Mouse (Mus musculus): ENCODE measurements around the gene 1700092M07Rik. TPM values are rescaled to one million over a fixed set of nuclear protein-coding genes. Genes with fewer than 3 reads are reported as not detected.
A peak's percentile ranks its signal among the peaks of the same experiment; 100 is the strongest.

The 1700092M07Rik gene
- total RNA-seq, 1 experiment, result 8.9 TPM

DNA sequence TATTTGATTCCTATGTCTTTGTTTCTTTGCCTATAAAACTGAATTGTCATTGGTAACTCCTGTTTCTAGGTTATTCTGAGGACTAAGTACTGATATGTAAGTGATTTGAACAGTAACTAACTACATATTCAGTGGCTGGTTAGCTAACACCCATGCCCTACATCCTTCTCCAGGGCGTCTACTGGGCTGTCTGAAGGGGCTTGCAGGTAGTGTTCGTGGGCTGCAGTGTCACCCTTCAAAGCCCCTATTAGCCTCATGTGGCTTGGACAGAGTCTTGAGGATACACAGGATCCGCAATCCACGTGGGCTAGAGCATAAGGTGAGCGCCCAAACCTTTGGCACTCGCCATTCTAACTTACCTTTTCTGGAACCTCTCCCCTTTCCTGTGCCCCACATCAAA lies 872 bp upstream of the 1700092M07Rik start:
- TF ChIP-seq ZNF384 (IDR thresholded peaks at IDR 0.05; ENCODE audit: low read depth, low read length) (no peak), ZC3H11A (IDR thresholded peaks at IDR 0.05; ENCODE audit: borderline replicate concordance, low read depth, low read length) (no peak), CHD2 (IDR thresholded peaks at IDR 0.05; ENCODE audit: low read depth, low read length) (no peak), HCFC1 (IDR thresholded peaks at IDR 0.05; ENCODE audit: borderline replicate concordance, insufficient read depth, low read length) (no peak), MAFK (IDR thresholded peaks at IDR 0.05; ENCODE audit: insufficient read depth, low read depth, low read length) (no peak)
- Histone ChIP-seq H3K9me3 (ENCODE audit: control insufficient read depth, insufficient read depth, low read depth, low read length) (no peaks in the 10 kb centered on the region), H3K9ac (ENCODE audit: insufficient read depth, low read depth, low read length, poor library complexity, severe bottlenecking) (no peak overlapping the region), H3K4me1 (ENCODE audit: control insufficient read depth in 2 of 2, insufficient read depth in 2 of 2, low read length in 2 of 2, poor library complexity in 1 of 2) (no peaks in the 10 kb centered on the region), H3K27ac (ENCODE audit: insufficient read depth, low read depth, low read length, poor library complexity, severe bottlenecking) (no peak overlapping the region), H3K4me3 (ENCODE audit: insufficient read depth in 1 of 2, low read depth in 1 of 2, low read length in 2 of 2, poor library complexity in 1 of 2, severe bottlenecking in 1 of 2) (no peak overlapping the region), H3K36me3 (ENCODE audit: control insufficient read depth, insufficient read depth, low read length, poor library complexity, severe bottlenecking) (peaks cover 27% of the 10 kb centered on the region)
- no peak for DNase-seq (ENCODE audit: low read depth, low spot score)
- in situ Hi-C loops (cut with MboI; ENCODE audit: low sequenced_read_pairs in 2 of 2, unreplicated experiment in 2 of 2), result no loop called here

DNA sequence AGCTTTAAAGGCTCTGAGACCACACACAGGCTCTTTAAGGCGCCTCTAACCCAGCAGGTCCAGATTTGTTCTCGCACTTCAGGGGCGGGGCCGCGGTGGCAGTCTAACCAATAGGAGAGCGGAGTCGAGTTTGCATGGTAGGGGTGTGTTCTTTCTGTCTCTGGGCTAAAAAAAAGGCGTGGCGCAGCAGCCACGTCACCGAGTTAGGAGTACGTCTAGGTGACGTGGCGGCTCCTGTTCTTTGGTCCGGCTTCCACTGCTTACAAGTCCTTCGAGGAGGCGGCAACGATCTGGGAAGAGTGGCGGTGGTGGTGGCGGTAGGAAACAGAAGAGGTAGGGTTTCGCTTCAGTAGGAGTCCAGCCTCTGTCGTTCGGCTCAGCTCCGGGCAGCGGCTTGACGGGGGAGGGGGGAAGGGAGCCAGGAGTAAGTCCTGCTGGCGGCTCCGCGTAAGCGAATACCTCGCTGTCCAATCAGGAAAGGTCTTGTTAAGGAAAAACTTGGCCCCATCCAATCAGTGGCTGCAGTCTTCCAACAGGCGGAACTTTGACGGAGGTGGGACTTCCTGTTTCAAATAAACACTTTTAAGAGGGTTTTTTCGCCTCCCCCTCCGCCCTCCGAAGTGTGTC lies 838 bp downstream of the 1700092M07Rik start, which contains the start of gene Stx5a:
TSS of gene Stx5a (plus strand) at position 171 of the 627 bp plus-strand sequence.
- Histone ChIP-seq H3K9me3 (ENCODE audit: control insufficient read depth, insufficient read depth, low read depth, low read length) (no peaks in the 10 kb centered on the region), H3K4me3 (ENCODE audit: insufficient read depth in 1 of 2, low read depth in 1 of 2, low read length in 2 of 2, poor library complexity in 1 of 2, severe bottlenecking in 1 of 2) (peak within 1 kb of the TSS; percentile 88 to 89), H3K27ac (ENCODE audit: insufficient read depth, low read depth, low read length, poor library complexity, severe bottlenecking) (peak within 1 kb of the TSS; percentile 95), H3K36me3 (ENCODE audit: control insufficient read depth, insufficient read depth, low read length, poor library complexity, severe bottlenecking) (peaks cover 28% of the 10 kb centered on the region), H3K9ac (ENCODE audit: insufficient read depth, low read depth, low read length, poor library complexity, severe bottlenecking) (peak within 1 kb of the TSS; percentile 96), H3K4me1 (ENCODE audit: control insufficient read depth in 2 of 2, insufficient read depth in 2 of 2, low read length in 2 of 2, poor library complexity in 1 of 2) (no peaks in the 10 kb centered on the region)
- peak; percentile 98 for DNase-seq (ENCODE audit: low read depth, low spot score)
- TF ChIP-seq ZNF384 (IDR thresholded peaks at IDR 0.05; ENCODE audit: low read depth, low read length) (0 out of 2 replicates have a peak, but pooled peaks have one; percentile 36), ZC3H11A (IDR thresholded peaks at IDR 0.05; ENCODE audit: borderline replicate concordance, low read depth, low read length) (no peak), CHD2 (IDR thresholded peaks at IDR 0.05; ENCODE audit: low read depth, low read length) (peak; percentile 85)
- in situ Hi-C loops (cut with MboI; ENCODE audit: low sequenced_read_pairs in 2 of 2, unreplicated experiment in 2 of 2), result no loop called here

DNA sequence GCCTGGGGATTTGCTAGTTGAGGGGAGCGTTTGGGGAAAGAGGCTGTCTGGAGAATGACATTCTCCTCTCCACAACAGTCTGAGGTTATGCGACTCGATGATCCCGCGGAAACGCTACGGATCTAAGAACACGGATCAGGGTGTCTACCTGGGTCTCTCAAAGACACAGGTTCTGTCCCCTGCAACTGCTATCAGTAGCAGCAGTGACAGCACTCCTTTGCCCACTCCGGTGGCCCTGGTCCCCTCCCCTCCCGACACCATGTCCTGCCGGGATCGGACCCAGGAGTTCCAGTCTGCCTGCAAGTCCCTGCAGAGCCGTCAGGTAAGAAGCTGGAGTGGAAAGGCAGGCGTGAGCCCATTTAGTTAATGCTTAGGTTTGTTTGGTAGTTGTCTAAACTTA lies 1.7 kb downstream of the 1700092M07Rik start:
- Histone ChIP-seq H3K4me3 (ENCODE audit: insufficient read depth in 1 of 2, low read depth in 1 of 2, low read length in 2 of 2, poor library complexity in 1 of 2, severe bottlenecking in 1 of 2) (peak overlapping the region; percentile 88 to 89), H3K27ac (ENCODE audit: insufficient read depth, low read depth, low read length, poor library complexity, severe bottlenecking) (no peak overlapping the region), H3K9ac (ENCODE audit: insufficient read depth, low read depth, low read length, poor library complexity, severe bottlenecking) (peak overlapping the region; percentile 81), H3K4me1 (ENCODE audit: control insufficient read depth in 2 of 2, insufficient read depth in 2 of 2, low read length in 2 of 2, poor library complexity in 1 of 2) (no peaks in the 10 kb centered on the region), H3K36me3 (ENCODE audit: control insufficient read depth, insufficient read depth, low read length, poor library complexity, severe bottlenecking) (peaks cover 28% of the 10 kb centered on the region), H3K9me3 (ENCODE audit: control insufficient read depth, insufficient read depth, low read depth, low read length) (no peaks in the 10 kb centered on the region)
- in situ Hi-C loops (cut with MboI; ENCODE audit: low sequenced_read_pairs in 2 of 2, unreplicated experiment in 2 of 2), result no loop called here
- no peak for DNase-seq (ENCODE audit: low read depth, low spot score)
- TF ChIP-seq CHD2 (IDR thresholded peaks at IDR 0.05; ENCODE audit: low read depth, low read length) (no peak), ZNF384 (IDR thresholded peaks at IDR 0.05; ENCODE audit: low read depth, low read length) (no peak), MAFK (IDR thresholded peaks at IDR 0.05; ENCODE audit: insufficient read depth, low read depth, low read length) (no peak), ZC3H11A (IDR thresholded peaks at IDR 0.05; ENCODE audit: borderline replicate concordance, low read depth, low read length) (no peak), HCFC1 (IDR thresholded peaks at IDR 0.05; ENCODE audit: borderline replicate concordance, insufficient read depth, low read length) (no peak)

DNA sequence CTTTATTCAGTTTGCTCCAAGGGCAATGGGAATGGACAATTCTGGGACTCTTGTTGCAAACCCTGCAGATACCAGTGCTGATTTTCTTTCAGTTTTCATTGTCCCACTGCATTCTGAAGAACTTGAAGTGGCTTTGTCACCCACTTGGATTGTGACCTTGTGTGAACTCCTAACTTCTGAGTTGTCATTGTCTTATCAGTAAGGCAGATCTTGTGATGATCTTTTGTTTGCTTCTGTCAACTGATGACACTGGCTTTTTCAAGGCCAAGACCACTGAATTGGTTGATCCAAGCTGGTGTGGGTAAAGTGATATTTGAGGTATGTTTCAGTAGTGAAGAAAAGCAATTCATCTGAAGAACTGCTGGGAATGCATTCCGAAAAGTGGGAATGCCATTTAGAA lies 4.9 kb downstream of the 1700092M07Rik start:
- peaks cover 21% of the 10 kb centered on the region for H3K36me3 ChIP-seq (ENCODE audit: control insufficient read depth, insufficient read depth, low read length, poor library complexity, severe bottlenecking)
- TF ChIP-seq ZC3H11A (IDR thresholded peaks at IDR 0.05; ENCODE audit: borderline replicate concordance, low read depth, low read length) (no peak), CHD2 (IDR thresholded peaks at IDR 0.05; ENCODE audit: low read depth, low read length) (no peak)
- in situ Hi-C loops (cut with MboI; ENCODE audit: low sequenced_read_pairs in 2 of 2, unreplicated experiment in 2 of 2), result no loop called here

DNA sequence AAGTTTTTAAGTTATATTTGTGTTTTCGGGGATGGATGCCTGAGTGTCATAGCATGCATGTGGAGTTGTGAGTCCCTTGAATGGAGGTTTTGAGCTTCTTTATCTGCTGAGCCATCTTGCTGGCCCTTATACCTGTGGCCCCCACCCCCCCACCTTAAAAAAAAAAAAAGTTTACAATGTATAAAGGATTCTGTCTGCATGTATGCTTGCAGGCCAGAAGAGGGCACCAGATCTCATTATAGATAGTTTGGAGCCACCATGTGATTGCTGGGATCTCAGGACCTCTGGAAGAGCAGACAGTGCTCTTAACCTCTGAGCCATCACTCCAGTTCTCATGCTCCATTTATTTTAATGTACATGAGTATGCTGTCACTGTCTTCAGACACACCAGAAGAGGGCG lies 6.8 kb downstream of the 1700092M07Rik start:
- no peak overlapping the region for H3K27ac ChIP-seq (ENCODE audit: insufficient read depth, low read depth, low read length, poor library complexity, severe bottlenecking)
- no peak overlapping the region for H3K9ac ChIP-seq (ENCODE audit: insufficient read depth, low read depth, low read length, poor library complexity, severe bottlenecking)
- H3K9me3 ChIP-seq (ENCODE audit: control insufficient read depth, insufficient read depth, low read depth, low read length), result no peaks in the 10 kb centered on the region
- no peak overlapping the region for H3K4me3 ChIP-seq (ENCODE audit: insufficient read depth in 1 of 2, low read depth in 1 of 2, low read length in 2 of 2, poor library complexity in 1 of 2, severe bottlenecking in 1 of 2)
- H3K36me3 ChIP-seq (ENCODE audit: control insufficient read depth, insufficient read depth, low read length, poor library complexity, severe bottlenecking), result peaks cover 19% of the 10 kb centered on the region
- H3K4me1 ChIP-seq (ENCODE audit: control insufficient read depth in 2 of 2, insufficient read depth in 2 of 2, low read length in 2 of 2, poor library complexity in 1 of 2), result no peaks in the 10 kb centered on the region
- in situ Hi-C loops (cut with MboI; ENCODE audit: low sequenced_read_pairs in 2 of 2, unreplicated experiment in 2 of 2), result no loop called here
- TF ChIP-seq ZC3H11A (IDR thresholded peaks at IDR 0.05; ENCODE audit: borderline replicate concordance, low read depth, low read length) (0 out of 2 replicates have a peak, but pooled peaks have one; percentile 2), HCFC1 (IDR thresholded peaks at IDR 0.05; ENCODE audit: borderline replicate concordance, insufficient read depth, low read length) (no peak), CHD2 (IDR thresholded peaks at IDR 0.05; ENCODE audit: low read depth, low read length) (no peak), ZNF384 (IDR thresholded peaks at IDR 0.05; ENCODE audit: low read depth, low read length) (peak; percentile 96)
- no peak for DNase-seq (ENCODE audit: low read depth, low spot score)

More for the DNA sequence above, 4.9 kb downstream of the 1700092M07Rik start:
- no peak overlapping the region for H3K27ac ChIP-seq (ENCODE audit: insufficient read depth, low read depth, low read length, poor library complexity, severe bottlenecking)
- no peaks in the 10 kb centered on the region for H3K9me3 ChIP-seq (ENCODE audit: control insufficient read depth, insufficient read depth, low read depth, low read length)
- H3K4me1 ChIP-seq (ENCODE audit: control insufficient read depth in 2 of 2, insufficient read depth in 2 of 2, low read length in 2 of 2, poor library complexity in 1 of 2), result no peaks in the 10 kb centered on the region
- no peak overlapping the region for H3K9ac ChIP-seq (ENCODE audit: insufficient read depth, low read depth, low read length, poor library complexity, severe bottlenecking)
- DNase-seq (ENCODE audit: low read depth, low spot score), result no peak
- no peak overlapping the region for H3K4me3 ChIP-seq (ENCODE audit: insufficient read depth in 1 of 2, low read depth in 1 of 2, low read length in 2 of 2, poor library complexity in 1 of 2, severe bottlenecking in 1 of 2)
